Mouse (Mus musculus): Measurements from ENCODE around the gene Ddx56. TPM values are rescaled to one million over a fixed set of nuclear protein-coding genes. Genes with fewer than 3 reads are reported as not detected.

Ddx56 gene
- polyA plus RNA-seq, 1 experiment from 2014 or later: 33.8 TPM

- H3K9ac ChIP-seq (replicated peaks): no peak overlapping the region
- H3K27ac ChIP-seq (ENCODE audit: low read depth): no peak overlapping the region
- no peak overlapping the region for H3K4me2 ChIP-seq (ENCODE audit: low read depth, low read length)
- H3K4me1 ChIP-seq (ENCODE audit: insufficient read depth): peaks cover 18% of the 10 kb centered on the region
- DNase-seq (no peak), ATAC-seq (peak; percentile 27; the same call in 1 of the 2 replicates)
- TF ChIP-seq EP300 (IDR thresholded peaks at IDR 0.05; ENCODE audit: low read depth): no peak
- no peak for TF ChIP-seq CTCF (IDR thresholded peaks at IDR 0.05; ENCODE audit: low read depth)
- no peaks in the 10 kb centered on the region for H3K9me3 ChIP-seq (ENCODE audit: low read length)
- H3K4me3 ChIP-seq (ENCODE audit: low read depth, low read length): no peak overlapping the region
- peaks cover 47% of the 10 kb centered on the region for H3K36me3 ChIP-seq (replicated peaks; ENCODE audit: insufficient read depth, low read length)
- 65% methylated on average over 2 of the region's 2 CpGs for WGBS (ENCODE audit: insufficient replicate concordance)
- no peaks in the 10 kb centered on the region for H3K27me3 ChIP-seq (ENCODE audit: insufficient read depth, low read length)
These were observed 31.9 kb upstream of the Ddx56 start for GRCm38 (mm10) chr11:6299435-6299834.

- no peak overlapping the region for H3K4me3 ChIP-seq (ENCODE audit: low read depth, low read length)
- TF ChIP-seq EP300 (IDR thresholded peaks at IDR 0.05; ENCODE audit: low read depth) (no peak), CTCF (IDR thresholded peaks at IDR 0.05; ENCODE audit: low read depth) (no peak)
- no peak for DNase-seq
- H3K9ac ChIP-seq (replicated peaks): no peak overlapping the region
- ATAC-seq: no peak
- no peaks in the 10 kb centered on the region for H3K9me3 ChIP-seq (ENCODE audit: low read length)
- no peaks in the 10 kb centered on the region for H3K27me3 ChIP-seq (ENCODE audit: insufficient read depth, low read length)
- no peak overlapping the region for H3K4me2 ChIP-seq (ENCODE audit: low read depth, low read length)
- H3K36me3 ChIP-seq (replicated peaks; ENCODE audit: insufficient read depth, low read length): peaks cover 33% of the 10 kb centered on the region
- H3K27ac ChIP-seq (ENCODE audit: low read depth): no peak overlapping the region
- H3K4me1 ChIP-seq (ENCODE audit: insufficient read depth): peaks cover 38% of the 10 kb centered on the region
These were observed 28.5 kb upstream of the Ddx56 start for GRCm38 (mm10) chr11:6296077-6296476.

GRCm38 (mm10) chr11:6294632-6295031 is 27.1 kb upstream of the Ddx56 start:
- Histone ChIP-seq H3K4me2 (ENCODE audit: low read depth, low read length) (peak overlapping the region; percentile 81), H3K4me3 (ENCODE audit: low read depth, low read length) (no peak overlapping the region), H3K4me1 (ENCODE audit: insufficient read depth) (peaks cover 41% of the 10 kb centered on the region), H3K27ac (ENCODE audit: low read depth) (peak overlapping the region; percentile 56; the same call in 1 of the 2 replicates), H3K9me3 (ENCODE audit: low read length) (no peaks in the 10 kb centered on the region), H3K36me3 (replicated peaks; ENCODE audit: insufficient read depth, low read length) (peaks cover 29% of the 10 kb centered on the region), H3K27me3 (ENCODE audit: insufficient read depth, low read length) (no peaks in the 10 kb centered on the region), H3K9ac (replicated peaks) (no peak overlapping the region)
- no peak for TF ChIP-seq CTCF (IDR thresholded peaks at IDR 0.05; ENCODE audit: low read depth)
- TF ChIP-seq EP300 (IDR thresholded peaks at IDR 0.05; ENCODE audit: low read depth): no peak
- ATAC-seq: no peak
- 86% methylated on average over 4 of the region's 4 CpGs for WGBS (ENCODE audit: insufficient replicate concordance)
- DNase-seq: peak; percentile 40

- Histone ChIP-seq H3K9me3 (ENCODE audit: low read length) (no peaks in the 10 kb centered on the region), H3K4me2 (ENCODE audit: low read depth, low read length) (peak overlapping the region; percentile 81), H3K4me1 (ENCODE audit: insufficient read depth) (peaks cover 38% of the 10 kb centered on the region), H3K4me3 (ENCODE audit: low read depth, low read length) (0 out of 2 replicates have a peak overlapping the region, but pooled peaks have one; percentile 70), H3K36me3 (replicated peaks; ENCODE audit: insufficient read depth, low read length) (peaks cover 19% of the 10 kb centered on the region), H3K27me3 (ENCODE audit: insufficient read depth, low read length) (no peaks in the 10 kb centered on the region), H3K9ac (replicated peaks) (no peak overlapping the region), H3K27ac (ENCODE audit: low read depth) (peak overlapping the region; percentile 56; the same call in 1 of the 2 replicates)
- WGBS (ENCODE audit: insufficient replicate concordance): 85% methylated on average over 2 of the region's 2 CpGs
- TF ChIP-seq CTCF (IDR thresholded peaks at IDR 0.05; ENCODE audit: low read depth): no peak
- TF ChIP-seq EP300 (IDR thresholded peaks at IDR 0.05; ENCODE audit: low read depth): no peak
- DNase-seq (no peak), ATAC-seq (no peak)
These were observed 26.0 kb upstream of the Ddx56 start for GRCm38 (mm10) chr11:6293601-6294000.

GRCm38 (mm10) chr11:6292988-6293349 is 25.4 kb upstream of the Ddx56 start:
- Histone ChIP-seq H3K9ac (replicated peaks) (0 out of 2 replicates have a peak overlapping the region, but pooled peaks have one; percentile 82), H3K4me1 (ENCODE audit: insufficient read depth) (peaks cover 38% of the 10 kb centered on the region), H3K4me3 (ENCODE audit: low read depth, low read length) (peak overlapping the region; percentile 70), H3K9me3 (ENCODE audit: low read length) (no peaks in the 10 kb centered on the region), H3K27me3 (ENCODE audit: insufficient read depth, low read length) (no peaks in the 10 kb centered on the region), H3K27ac (ENCODE audit: low read depth) (peak overlapping the region; percentile 98), H3K36me3 (replicated peaks; ENCODE audit: insufficient read depth, low read length) (peaks cover 13% of the 10 kb centered on the region), H3K4me2 (ENCODE audit: low read depth, low read length) (peak overlapping the region; percentile 81)
- 93% methylated on average over 4 of the region's 4 CpGs for WGBS (ENCODE audit: insufficient replicate concordance)
- no peak for DNase-seq
- TF ChIP-seq CTCF (IDR thresholded peaks at IDR 0.05; ENCODE audit: low read depth) (no peak), EP300 (IDR thresholded peaks at IDR 0.05; ENCODE audit: low read depth) (no peak)
- no peak for ATAC-seq

- no peaks in the 10 kb centered on the region for H3K9me3 ChIP-seq (ENCODE audit: low read length)
- WGBS (ENCODE audit: insufficient replicate concordance): 13% methylated on average over 33 of the region's 33 CpGs
- H3K4me2 ChIP-seq (ENCODE audit: low read depth, low read length): peak overlapping the region; percentile 81
- H3K4me3 ChIP-seq (ENCODE audit: low read depth, low read length): peak overlapping the region; percentile 70
- peak; percentile 58 for TF ChIP-seq CTCF (IDR thresholded peaks at IDR 0.05; ENCODE audit: low read depth)
- no peak; the same call in 1 of the 2 replicates for TF ChIP-seq EP300 (IDR thresholded peaks at IDR 0.05; ENCODE audit: low read depth)
- peaks cover 7% of the 10 kb centered on the region for H3K36me3 ChIP-seq (replicated peaks; ENCODE audit: insufficient read depth, low read length)
- H3K27me3 ChIP-seq (ENCODE audit: insufficient read depth, low read length): no peaks in the 10 kb centered on the region
- peak overlapping the region; percentile 82 for H3K9ac ChIP-seq (replicated peaks)
- ATAC-seq (peak; percentile 75), DNase-seq (no peak)
- peaks cover 38% of the 10 kb centered on the region for H3K4me1 ChIP-seq (ENCODE audit: insufficient read depth)
- peak overlapping the region; percentile 98 for H3K27ac ChIP-seq (ENCODE audit: low read depth)
These were observed 24.8 kb upstream of the Ddx56 start for GRCm38 (mm10) chr11:6292116-6292987.
